Mouse (Mus musculus) MEL (cell line): ENCODE results near the gene Prelid3b.

Experiments
- CHD2 ChIP-seq: IDR thresholded peaks from 2 replicates; pipeline ENCODE4 v1.6.1; 2011; ENCODE audit warnings: low read length, improper control_type of control experiment
- CTCF ChIP-seq, 3 experiments: IDR thresholded peaks in 2 of 3; conservative IDR thresholded peaks in 1 of 3; 2 replicates each; pipeline ENCODE4 v1.5.1; 2011 to 2012; ENCODE audit warnings: low read length in 3 of 3, low read depth in 2 of 3, mild to moderate bottlenecking in 2 of 3, improper control_type of control experiment in 1 of 3, inconsistent platforms in 1 of 3, mixed read lengths in 1 of 3, moderate library complexity in 1 of 3; ENCODE audit not compliant: control insufficient read depth in 1 of 3, insufficient read depth in 1 of 3, poor library complexity in 1 of 3, severe bottlenecking in 1 of 3
- E2F4 ChIP-seq: IDR thresholded peaks from 2 replicates; pipeline ENCODE4 v1.6.1; 2011; ENCODE audit warnings: low read depth, low read length, improper control_type of control experiment, borderline replicate concordance
- KAT2A ChIP-seq: conservative IDR thresholded peaks from 2 replicates; pipeline ENCODE4 v1.6.1; 2012; ENCODE audit warnings: low read depth, low read length, improper control_type of control experiment, inconsistent platforms
- MAFK ChIP-seq: IDR thresholded peaks from 2 replicates; pipeline ENCODE4 v1.6.1; 2011; ENCODE audit warnings: low read depth, mild to moderate bottlenecking, low read length, improper control_type of control experiment, borderline replicate concordance
- POLR2A ChIP-seq, 2 experiments: IDR thresholded peaks; 2 replicates each; pipeline ENCODE4 v1.6.1; 2011 to 2012; ENCODE audit warnings: low read length in 2 of 2, mild to moderate bottlenecking in 2 of 2, control low read depth in 1 of 2, improper control_type of control experiment in 1 of 2, low read depth in 1 of 2, moderate library complexity in 1 of 2; ENCODE audit not compliant: control insufficient read depth in 1 of 2, insufficient read depth in 1 of 2, poor library complexity in 1 of 2
- POLR2AphosphoS5 ChIP-seq: IDR thresholded peaks from 2 replicates; pipeline ENCODE4 v1.6.1; 2012; ENCODE audit warnings: low read depth, borderline replicate concordance, mild to moderate bottlenecking, inconsistent platforms, low read length, moderate library complexity, mixed read lengths
- RCOR1 ChIP-seq: IDR thresholded peaks from 2 replicates; pipeline ENCODE4 v1.6.1; 2012; ENCODE audit warnings: low read depth, mild to moderate bottlenecking, inconsistent platforms, low read length, improper control_type of control experiment
- TBP ChIP-seq: IDR thresholded peaks from 2 replicates; pipeline ENCODE4 v1.8.0; 2011; ENCODE audit warnings: low read depth, low read length, improper control_type of control experiment
- USF1 ChIP-seq: IDR thresholded peaks from 2 replicates; pipeline ENCODE4 v1.6.1; 2014; ENCODE audit warnings: low read depth, mild to moderate bottlenecking, inconsistent platforms, low read length, improper control_type of control experiment, moderate library complexity

- no peak for TF ChIP-seq POLR2AphosphoS5
- TF ChIP-seq TBP = no peak
- no peak for TF ChIP-seq POLR2A (IDR thresholded peaks at IDR 0.05; ENCODE audit: control insufficient read depth in 1 of 2, insufficient read depth in 1 of 2, low read depth in 1 of 2, low read length in 2 of 2, poor library complexity in 1 of 2)
- TF ChIP-seq USF1 = no peak
- no peak for TF ChIP-seq E2F4
- TF ChIP-seq CTCF (IDR thresholded peaks at IDR 0.05 in 2 of 3, conservative IDR thresholded peaks at IDR 0.05 in 1 of 3; ENCODE audit: control insufficient read depth in 1 of 3, insufficient read depth in 1 of 3, low read depth in 2 of 3, low read length in 3 of 3, poor library complexity in 1 of 3, severe bottlenecking in 1 of 3) = no peak
- TF ChIP-seq CHD2 = no peak
- no peak for TF ChIP-seq MAFK
- no peak for TF ChIP-seq KAT2A
- no peak for TF ChIP-seq RCOR1
Observed at GRCm38 (mm10) chr2:174443046-174443445, 29.8 kb downstream of the Prelid3b start.
